Mouse (Mus musculus): ENCODE measurements around the gene Prss57. TPM values are rescaled to one million over a fixed set of nuclear protein-coding genes. Genes with fewer than 3 reads are reported as not detected.

Gene Prss57
- polyA plus RNA-seq, 1 experiment, result not detected

GRCm38 (mm10) chr10:79798289-79798928 is 7.6 kb upstream of the Prss57 start:
- TF ChIP-seq POLR2A (IDR thresholded peaks at IDR 0.05; ENCODE audit: borderline replicate concordance, low read depth, low read length) (no peak), CTCF (IDR thresholded peaks at IDR 0.05; ENCODE audit: low read depth, low read length) (no peak)
- Histone ChIP-seq H3K27ac (ENCODE audit: insufficient read depth, low read depth, low read length) (no peak overlapping the region), H3K4me3 (ENCODE audit: insufficient read depth, low read length) (no peak overlapping the region), H3K4me1 (ENCODE audit: control insufficient read depth, insufficient read depth, low read length) (peaks cover 12% of the 10 kb centered on the region)

- H3K4me3 ChIP-seq (ENCODE audit: insufficient read depth, low read length), result no peak overlapping the region
- no peak overlapping the region for H3K27ac ChIP-seq (ENCODE audit: insufficient read depth, low read depth, low read length)
- H3K4me1 ChIP-seq (ENCODE audit: control insufficient read depth, insufficient read depth, low read length), result peaks cover 6% of the 10 kb centered on the region; the same call in 1 of the 2 replicates
- TF ChIP-seq POLR2A (IDR thresholded peaks at IDR 0.05; ENCODE audit: borderline replicate concordance, low read depth, low read length), result no peak
- TF ChIP-seq CTCF (IDR thresholded peaks at IDR 0.05; ENCODE audit: low read depth, low read length), result no peak
Measured at GRCm38 (mm10) chr10:79797326-79797725, 6.6 kb upstream of the Prss57 start.

DNA sequence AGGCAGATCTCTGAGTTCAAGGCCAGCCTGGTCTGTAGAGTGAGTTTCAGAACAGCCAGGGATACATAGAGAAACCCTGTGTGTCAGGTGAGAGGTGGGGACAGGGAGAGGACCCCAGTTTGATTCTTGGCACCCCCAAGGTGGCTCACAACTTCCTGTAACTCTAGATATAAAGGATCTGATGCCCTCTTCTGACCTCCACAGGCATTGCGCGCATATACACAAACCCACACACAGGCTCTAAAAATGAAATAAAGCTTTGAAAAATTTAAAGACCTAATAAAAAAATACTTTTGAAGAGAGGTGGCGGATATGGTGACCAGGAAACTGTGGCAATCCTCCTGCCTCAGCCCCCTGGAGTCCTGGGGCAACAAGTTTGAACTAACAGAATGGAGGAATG is 5.1 kb upstream of the Prss57 start:
- no peak overlapping the region for H3K27ac ChIP-seq (ENCODE audit: insufficient read depth, low read depth, low read length)
- H3K4me1 ChIP-seq (ENCODE audit: control insufficient read depth, insufficient read depth, low read length), result peaks cover 2% of the 10 kb centered on the region; the same call in 1 of the 2 replicates
- no peak for TF ChIP-seq POLR2A (IDR thresholded peaks at IDR 0.05; ENCODE audit: borderline replicate concordance, low read depth, low read length)
- TF ChIP-seq CTCF (IDR thresholded peaks at IDR 0.05; ENCODE audit: low read depth, low read length), result no peak

GRCm38 (mm10) chr10:79794491-79794931 is 3.8 kb upstream of the Prss57 start:
- no peak overlapping the region for H3K27ac ChIP-seq (ENCODE audit: insufficient read depth, low read depth, low read length)
- no peak overlapping the region for H3K4me3 ChIP-seq (ENCODE audit: insufficient read depth, low read length)
- H3K4me1 ChIP-seq (ENCODE audit: control insufficient read depth, insufficient read depth, low read length), result peaks cover 2% of the 10 kb centered on the region; the same call in 1 of the 2 replicates
- TF ChIP-seq POLR2A (IDR thresholded peaks at IDR 0.05; ENCODE audit: borderline replicate concordance, low read depth, low read length) (no peak), CTCF (IDR thresholded peaks at IDR 0.05; ENCODE audit: low read depth, low read length) (no peak)

More for the DNA sequence above, 5.1 kb upstream of the Prss57 start:
- no peak overlapping the region for H3K4me3 ChIP-seq (ENCODE audit: insufficient read depth, low read length)

DNA sequence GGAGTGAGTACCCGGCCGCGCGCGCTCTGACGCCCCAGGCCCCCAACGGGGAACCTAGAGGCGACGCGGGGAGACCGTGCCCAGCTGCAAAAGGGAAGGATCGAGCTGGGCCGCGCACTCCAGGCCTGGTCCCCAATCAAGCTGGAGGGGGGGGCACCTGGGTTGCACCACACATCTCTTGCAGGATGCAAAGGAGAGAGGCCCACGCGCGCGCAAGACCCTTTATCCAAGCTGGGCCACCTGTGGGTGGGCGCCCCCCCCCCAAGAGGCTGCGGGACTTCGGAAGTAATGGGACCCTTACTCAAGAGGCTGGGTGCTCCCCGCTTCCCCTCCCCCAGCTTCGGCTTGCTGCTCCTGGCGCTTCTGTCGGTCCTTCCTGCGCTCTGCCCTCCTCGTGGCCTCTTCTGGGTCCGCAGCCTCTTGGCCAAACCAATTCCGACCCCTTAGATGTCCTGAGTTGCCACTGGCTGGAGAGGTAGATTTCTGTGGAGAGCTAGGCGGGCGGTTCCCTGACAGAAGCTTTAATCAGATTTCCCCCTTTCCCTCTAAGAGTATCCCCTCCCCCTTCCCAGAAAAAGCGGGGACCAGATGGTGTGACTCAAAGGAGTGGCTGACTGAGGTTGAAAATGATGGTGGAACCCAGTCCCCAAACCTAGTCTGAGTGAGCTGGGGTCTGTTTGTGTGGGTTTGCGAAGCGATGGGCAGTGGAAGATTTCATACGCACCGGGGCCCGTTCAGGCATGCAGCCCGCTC is 3.2 kb upstream of the Prss57 start:
- Histone ChIP-seq H3K27ac (ENCODE audit: insufficient read depth, low read depth, low read length) (no peak overlapping the region), H3K4me3 (ENCODE audit: insufficient read depth, low read length) (peak overlapping the region; percentile 66), H3K4me1 (ENCODE audit: control insufficient read depth, insufficient read depth, low read length) (peaks cover 2% of the 10 kb centered on the region; the same call in 1 of the 2 replicates)
- TF ChIP-seq POLR2A (IDR thresholded peaks at IDR 0.05; ENCODE audit: borderline replicate concordance, low read depth, low read length), result no peak

DNA sequence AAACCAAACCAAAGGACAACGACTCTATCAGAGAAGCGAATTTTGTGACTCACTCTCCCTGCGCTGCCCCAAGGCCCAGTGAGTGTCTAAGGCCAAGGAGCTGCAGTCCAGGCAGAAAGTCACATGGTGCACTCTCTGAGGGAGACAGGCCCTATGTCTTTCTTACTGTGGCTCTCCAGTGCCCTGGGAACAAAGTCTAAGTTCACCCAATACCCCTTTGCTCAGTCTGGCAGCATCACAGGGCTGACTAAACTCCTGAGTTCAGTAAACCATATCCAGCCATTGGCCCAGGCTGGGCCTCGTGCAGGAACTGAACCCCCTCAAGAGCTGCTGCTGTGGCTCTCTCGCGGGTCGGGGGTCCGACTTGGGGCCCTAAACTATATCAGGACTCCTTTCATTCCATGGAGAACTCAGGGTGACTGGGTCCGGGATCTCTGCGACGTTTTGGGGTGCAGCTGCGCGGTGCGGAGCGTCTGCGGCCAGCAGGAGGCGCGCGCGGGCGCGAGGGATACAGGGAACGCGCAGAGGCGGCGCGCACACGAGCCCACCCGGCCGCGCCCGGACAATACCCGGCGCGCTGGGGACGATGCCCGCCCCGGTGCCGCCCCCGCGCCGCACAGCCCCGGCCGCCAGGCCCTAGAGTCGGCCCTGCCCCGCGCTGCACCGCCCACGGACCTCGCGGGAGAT is 2.4 kb upstream of the Prss57 start, which contains the start of gene Palm:
TSS of gene Palm (plus strand) at position 522 of the 687 bp plus-strand sequence.
- TF ChIP-seq CTCF (IDR thresholded peaks at IDR 0.05; ENCODE audit: low read depth, low read length) (peak; percentile 64), POLR2A (IDR thresholded peaks at IDR 0.05; ENCODE audit: borderline replicate concordance, low read depth, low read length) (no peak)
- H3K4me1 ChIP-seq (ENCODE audit: control insufficient read depth, insufficient read depth, low read length), result no peaks in the 10 kb centered on the region
- H3K27ac ChIP-seq (ENCODE audit: insufficient read depth, low read depth, low read length), result no peak within 1 kb of the TSS
- H3K4me3 ChIP-seq (ENCODE audit: insufficient read depth, low read length), result peak within 1 kb of the TSS; percentile 66

GRCm38 (mm10) chr10:79792339-79793040 is 1.7 kb upstream of the Prss57 start:
- H3K27ac ChIP-seq (ENCODE audit: insufficient read depth, low read depth, low read length), result no peak overlapping the region
- no peaks in the 10 kb centered on the region for H3K4me1 ChIP-seq (ENCODE audit: control insufficient read depth, insufficient read depth, low read length)
- H3K4me3 ChIP-seq (ENCODE audit: insufficient read depth, low read length), result no peak overlapping the region
- TF ChIP-seq POLR2A (IDR thresholded peaks at IDR 0.05; ENCODE audit: borderline replicate concordance, low read depth, low read length) (no peak), CTCF (IDR thresholded peaks at IDR 0.05; ENCODE audit: low read depth, low read length) (no peak)

- Histone ChIP-seq H3K27ac (ENCODE audit: insufficient read depth, low read depth, low read length) (no peak overlapping the region), H3K4me3 (ENCODE audit: insufficient read depth, low read length) (no peak overlapping the region), H3K4me1 (ENCODE audit: control insufficient read depth, insufficient read depth, low read length) (no peaks in the 10 kb centered on the region)
- TF ChIP-seq CTCF (IDR thresholded peaks at IDR 0.05; ENCODE audit: low read depth, low read length), result no peak
- no peak for TF ChIP-seq POLR2A (IDR thresholded peaks at IDR 0.05; ENCODE audit: borderline replicate concordance, low read depth, low read length)
Measured at GRCm38 (mm10) chr10:79789581-79789980, 1.2 kb downstream of the Prss57 start.

DNA sequence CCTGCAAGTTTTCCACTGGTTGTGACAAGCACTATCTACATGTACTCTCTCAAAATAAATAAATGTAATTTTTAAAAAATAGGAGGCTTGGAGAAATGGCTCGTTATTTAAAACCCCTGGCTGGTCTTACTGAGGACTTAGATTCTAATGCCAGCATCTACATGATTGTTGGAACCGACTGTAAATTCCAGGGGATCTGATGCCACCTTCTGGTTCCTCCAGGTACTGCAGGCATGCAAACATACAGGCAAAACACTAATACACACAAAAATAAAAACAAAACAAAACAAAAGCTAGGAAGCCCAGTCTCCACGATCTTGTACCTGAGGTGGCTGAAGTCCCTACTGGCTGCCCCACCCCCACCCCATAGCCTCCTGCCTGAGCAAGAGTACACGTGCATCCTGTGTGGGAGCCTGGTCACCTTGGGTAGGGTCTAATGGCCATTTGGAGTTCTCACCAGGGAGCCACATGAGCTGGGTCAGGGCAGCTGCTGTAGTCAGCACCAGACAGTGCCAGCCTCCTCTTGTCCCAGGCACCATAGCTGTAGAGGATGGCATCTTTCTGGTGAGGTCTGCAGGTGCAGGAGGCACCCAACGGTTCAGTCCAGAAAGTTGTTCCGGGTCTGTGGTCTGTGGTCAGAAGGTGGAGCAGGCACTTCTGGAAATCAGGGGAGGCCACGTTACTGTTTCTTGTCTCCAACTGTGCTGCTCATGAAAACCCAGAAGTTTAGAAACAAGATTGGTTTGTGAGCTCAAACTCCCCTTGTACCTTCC is 2.2 kb downstream of the Prss57 start:
- no peaks in the 10 kb centered on the region for H3K4me1 ChIP-seq (ENCODE audit: control insufficient read depth, insufficient read depth, low read length)
- H3K4me3 ChIP-seq (ENCODE audit: insufficient read depth, low read length), result no peak overlapping the region
- TF ChIP-seq POLR2A (IDR thresholded peaks at IDR 0.05; ENCODE audit: borderline replicate concordance, low read depth, low read length), result no peak
- peak; percentile 28; the same call in 1 of the 2 replicates for TF ChIP-seq CTCF (IDR thresholded peaks at IDR 0.05; ENCODE audit: low read depth, low read length)
- no peak overlapping the region for H3K27ac ChIP-seq (ENCODE audit: insufficient read depth, low read depth, low read length)

All from bone marrow macrophage, adult 2 months (primary cell).